Mouse (Mus musculus) lung, embryonic 14.5 days (tissue): Measurements from ENCODE around the gene Gmip. TPM values are rescaled to one million over a fixed set of nuclear protein-coding genes. Genes with fewer than 3 reads are reported as not detected.

Experiments
- ATAC-seq: fragments of 200-750 bp; cut with Nextera tagmentation; 2 replicates; pipeline ENCODE4 v1.8.0; 2017; ENCODE audit warnings: mild to moderate bottlenecking, moderate TSS enrichment, moderate library complexity; ENCODE audit not compliant: insufficient read depth
- DNase-seq: peaks from one replicate; pipeline ENCODE4 v3.0.0-alpha.2; 2015
- H3K27ac ChIP-seq: fragments of 300-500 bp; sonication (generic); 2 replicates; pipeline ENCODE4 v1.5.1; 2014; ENCODE audit warnings: low read depth, mild to moderate bottlenecking, moderate library complexity
- H3K27me3 ChIP-seq: fragments of 300-500 bp; sonication (generic); 2 replicates; pipeline ENCODE4 v1.6.1; 2014; ENCODE audit warnings: low read length, control low read depth; ENCODE audit not compliant: insufficient read depth
- H3K36me3 ChIP-seq: fragments of 300-500 bp; sonication (generic); 2 replicates; pipeline ENCODE4 v1.6.1; 2014; ENCODE audit warnings: control low read depth; ENCODE audit not compliant: insufficient read depth
- H3K4me1 ChIP-seq: fragments of 300-500 bp; sonication (generic); 2 replicates; pipeline ENCODE4 v1.6.1; 2014; ENCODE audit warnings: antibody characterized with exemption, control low read depth; ENCODE audit not compliant: insufficient read depth
- H3K4me2 ChIP-seq: fragments of 300-500 bp; sonication (generic); 2 replicates; pipeline ENCODE4 v1.6.1; 2014; ENCODE audit warnings: mild to moderate bottlenecking
- H3K4me3 ChIP-seq: fragments of 300-500 bp; sonication (generic); 2 replicates; pipeline ENCODE4 v1.5.1; 2014; ENCODE audit warnings: low read depth, low read length
- H3K9ac ChIP-seq: fragments of 300-500 bp; sonication (generic); 2 replicates; pipeline ENCODE4 v1.6.1; 2014
- H3K9me3 ChIP-seq: fragments of 300-500 bp; sonication (generic); 2 replicates; pipeline ENCODE4 v1.6.1; 2016; ENCODE audit warnings: low read depth, low read length, control low read depth
- CTCF ChIP-seq: IDR thresholded peaks from 2 replicates; pipeline ENCODE4 v1.5.1; 2016; ENCODE audit warnings: antibody characterized with exemption, low read depth
- WGBS: fragments of 180-500 bp; shearing (Covaris S2); extraction: QIAGEN DNeasy Blood & Tissue Kit; methylation state at CpG from one replicate; pipeline ENCODE4 v1.1.7; 2014; 5-methylcytosine and 5-hydroxymethylcytosine counted together
- polyA plus RNA-seq: library from polyadenylated mRNA; unstranded; fragments of >200 nt; fragmentation: Nextera tagmentation; extraction: Ambion mirVana; gene quantifications from 2 replicates; pipeline ENCODE4 v1.2.1, GENCODE M21; 2014

The Gmip gene
- polyA plus RNA-seq, 1 experiment from 2014 or later, result 8.8 TPM

DNA sequence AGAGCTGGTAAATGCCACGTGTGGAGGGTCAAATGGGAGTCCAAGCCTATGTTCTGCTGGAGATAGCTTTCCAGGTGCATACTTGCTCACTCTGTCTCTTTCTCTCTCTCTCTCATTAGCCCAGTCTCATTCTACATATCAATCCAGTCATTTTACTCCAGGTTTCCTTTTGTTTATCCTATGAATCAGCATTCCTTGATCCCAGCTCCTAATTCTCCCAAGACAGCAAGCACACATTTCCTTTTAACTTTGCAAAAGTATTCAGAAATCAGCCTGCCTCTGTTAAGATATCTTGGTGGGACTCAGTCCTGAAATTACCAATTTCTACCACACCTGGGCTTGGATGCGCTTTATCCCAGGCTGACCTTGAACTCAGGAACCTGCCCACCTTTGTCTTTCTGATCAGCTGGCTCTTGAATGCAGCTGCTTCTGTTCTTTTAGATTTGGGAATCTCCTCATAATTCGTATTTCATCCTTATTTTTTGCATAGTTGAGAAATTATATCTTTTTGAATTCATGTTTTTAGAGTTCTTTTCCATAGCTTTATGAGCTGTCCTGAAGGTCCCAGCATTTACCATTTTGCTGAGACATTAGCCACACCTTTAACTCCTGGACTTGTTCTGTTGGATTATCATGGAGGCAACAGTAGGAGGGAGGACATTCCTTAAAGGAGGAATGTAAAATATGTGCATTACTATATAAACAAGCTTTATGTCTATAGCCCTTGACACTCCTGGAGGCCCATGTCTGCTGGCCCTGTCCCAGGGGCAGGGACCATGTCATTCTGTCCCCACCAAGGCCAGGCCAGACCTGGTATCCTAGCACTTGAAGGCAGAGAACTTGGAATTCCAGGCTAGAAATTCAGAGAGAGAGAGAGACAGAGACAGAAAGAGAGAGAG, 38.9 kb downstream of the Gmip start:
- WGBS, result 65% methylated on average over 3 of the region's 3 CpGs

DNA sequence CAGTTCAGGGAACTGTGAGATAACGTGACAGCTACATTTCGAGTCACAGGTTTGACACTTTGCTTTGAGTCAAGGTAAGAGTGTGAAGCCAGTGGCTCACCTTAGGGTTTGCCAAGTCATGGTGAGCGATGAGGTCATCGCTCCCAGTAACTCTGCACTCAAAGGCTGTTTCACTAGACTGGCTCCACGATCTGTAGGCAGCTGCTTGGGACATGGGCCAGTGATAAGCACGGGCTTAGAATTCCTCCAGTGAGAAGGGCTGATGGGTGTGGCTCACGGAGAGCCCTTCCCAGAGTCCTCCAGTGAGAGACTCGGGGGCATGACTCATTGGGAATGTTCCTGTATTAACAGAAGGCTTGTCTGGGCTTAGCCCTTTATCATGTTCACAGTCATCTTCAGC, 40.5 kb downstream of the Gmip start:
- Histone ChIP-seq H3K36me3 (no peaks in the 10 kb centered on the region), H3K27me3 (no peaks in the 10 kb centered on the region), H3K9ac (no peak overlapping the region), H3K4me2 (no peak overlapping the region), H3K4me3 (no peak overlapping the region), H3K4me1 (no peaks in the 10 kb centered on the region), H3K9me3 (no peaks in the 10 kb centered on the region), H3K27ac (no peak overlapping the region)
- TF ChIP-seq CTCF, result no peak
- peak; percentile 39 for DNase-seq
- 56% methylated on average over 8 of the region's 8 CpGs for WGBS
- ATAC-seq, result peak; percentile 64

More for the DNA sequence above, 38.9 kb downstream of the Gmip start:
- no peak for TF ChIP-seq CTCF
- no peak overlapping the region for H3K4me3 ChIP-seq
- no peaks in the 10 kb centered on the region for H3K4me1 ChIP-seq
- DNase-seq (peak; percentile 5), ATAC-seq (0 out of 2 replicates have a peak, but pooled peaks have one; percentile 38)
- H3K27ac ChIP-seq, result no peak overlapping the region; the same call in 1 of the 2 replicates
- H3K27me3 ChIP-seq, result no peaks in the 10 kb centered on the region
- H3K9me3 ChIP-seq, result no peaks in the 10 kb centered on the region
- H3K9ac ChIP-seq, result 0 out of 2 replicates have a peak overlapping the region, but pooled peaks have one; percentile 2
- H3K36me3 ChIP-seq, result no peaks in the 10 kb centered on the region
- no peak overlapping the region for H3K4me2 ChIP-seq

DNA sequence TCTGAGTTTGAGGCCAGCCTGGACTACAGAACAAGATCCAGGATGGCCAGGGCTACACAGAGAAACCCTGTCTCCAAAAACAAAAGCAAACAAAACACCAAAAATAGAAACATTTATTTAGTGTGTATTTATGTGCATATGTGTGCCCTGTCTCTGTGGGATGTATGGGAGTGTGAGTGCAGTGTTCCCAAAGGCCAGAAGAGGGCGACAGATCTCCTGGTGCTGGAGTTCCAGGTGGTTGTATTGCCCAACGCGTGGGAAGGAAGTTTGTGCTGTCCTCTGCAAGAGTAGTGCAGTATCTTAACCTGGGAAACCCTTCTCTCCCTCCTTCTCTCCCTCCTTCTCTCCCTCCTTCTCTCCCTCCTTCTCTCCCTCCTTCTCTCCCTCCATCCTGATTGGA, 41.4 kb downstream of the Gmip start:
- no peaks in the 10 kb centered on the region for H3K4me1 ChIP-seq
- no peaks in the 10 kb centered on the region for H3K27me3 ChIP-seq
- DNase-seq (peak; percentile 37), ATAC-seq (no peak)
- no peak overlapping the region for H3K4me2 ChIP-seq
- H3K27ac ChIP-seq, result no peak overlapping the region
- H3K4me3 ChIP-seq, result no peak overlapping the region
- H3K36me3 ChIP-seq, result no peaks in the 10 kb centered on the region
- no peaks in the 10 kb centered on the region for H3K9me3 ChIP-seq
- 38% methylated on average over 3 of the region's 3 CpGs for WGBS
- TF ChIP-seq CTCF, result peak; percentile 54
- no peak overlapping the region for H3K9ac ChIP-seq

DNA sequence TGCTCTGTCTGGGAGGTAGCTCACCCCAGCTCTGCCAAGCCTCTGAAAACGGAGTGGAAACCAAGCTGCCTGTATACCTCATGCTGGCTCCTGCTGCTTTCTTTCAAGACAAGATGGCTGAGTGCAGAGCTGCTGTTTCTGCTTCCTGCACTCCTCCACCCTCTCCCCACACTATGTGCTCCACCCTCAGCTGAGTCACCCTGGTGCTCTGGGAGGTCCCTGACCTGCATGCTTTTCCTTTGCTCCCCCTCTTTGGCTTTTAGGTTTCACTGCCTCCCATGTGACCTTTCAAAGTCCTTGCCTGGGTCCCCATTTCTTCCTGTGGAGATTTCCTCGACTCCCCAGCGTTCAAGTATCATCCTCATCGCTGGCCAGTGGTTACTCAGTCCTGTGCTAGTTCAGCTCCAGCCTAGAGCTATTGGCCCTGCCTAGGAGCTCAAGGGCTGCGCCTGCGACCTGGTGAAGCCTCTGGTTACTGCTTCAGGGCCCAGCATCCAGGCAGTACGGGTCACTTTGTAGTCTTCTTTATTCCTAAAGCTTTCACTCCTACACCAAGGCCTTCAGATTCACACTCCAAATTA, 42.5 kb downstream of the Gmip start:
- DNase-seq, result no peak
- no peak overlapping the region for H3K4me2 ChIP-seq

DNA sequence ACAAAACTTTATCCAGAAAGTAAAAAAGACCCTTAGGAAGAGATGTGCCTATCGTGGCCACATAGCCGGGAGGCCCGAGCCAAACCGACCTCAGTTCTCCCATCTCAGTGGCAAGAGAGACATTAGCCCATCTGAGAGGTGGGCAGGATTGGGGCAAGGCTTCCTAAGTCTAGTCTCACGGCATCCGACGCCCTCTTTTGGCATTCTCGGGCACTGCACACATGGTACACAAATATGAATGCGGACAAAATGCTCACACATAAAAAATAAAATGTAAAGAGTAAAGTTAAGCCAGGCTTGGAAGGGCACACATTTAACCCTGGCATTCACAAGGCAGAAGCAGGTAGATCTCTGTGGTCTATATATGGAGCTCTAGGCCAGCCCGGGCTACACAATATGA, 45.4 kb downstream of the Gmip start:
- Histone ChIP-seq H3K4me2 (no peak overlapping the region), H3K9ac (no peak overlapping the region), H3K4me1 (no peaks in the 10 kb centered on the region), H3K27ac (no peak overlapping the region), H3K27me3 (no peaks in the 10 kb centered on the region), H3K9me3 (no peaks in the 10 kb centered on the region), H3K36me3 (no peaks in the 10 kb centered on the region), H3K4me3 (no peak overlapping the region)
- DNase-seq (no peak), ATAC-seq (no peak)
- WGBS, result 91% methylated on average over 10 of the region's 10 CpGs
- no peak for TF ChIP-seq CTCF

More for the DNA sequence above, 42.5 kb downstream of the Gmip start:
- ATAC-seq, result no peak
- H3K9ac ChIP-seq, result no peak overlapping the region
- no peak overlapping the region for H3K4me3 ChIP-seq
- no peaks in the 10 kb centered on the region for H3K9me3 ChIP-seq
- no peak overlapping the region for H3K27ac ChIP-seq
- no peaks in the 10 kb centered on the region for H3K36me3 ChIP-seq
- H3K27me3 ChIP-seq, result no peaks in the 10 kb centered on the region
- no peaks in the 10 kb centered on the region for H3K4me1 ChIP-seq
- no peak for TF ChIP-seq CTCF
- WGBS, result 68% methylated on average over 7 of the region's 7 CpGs

DNA sequence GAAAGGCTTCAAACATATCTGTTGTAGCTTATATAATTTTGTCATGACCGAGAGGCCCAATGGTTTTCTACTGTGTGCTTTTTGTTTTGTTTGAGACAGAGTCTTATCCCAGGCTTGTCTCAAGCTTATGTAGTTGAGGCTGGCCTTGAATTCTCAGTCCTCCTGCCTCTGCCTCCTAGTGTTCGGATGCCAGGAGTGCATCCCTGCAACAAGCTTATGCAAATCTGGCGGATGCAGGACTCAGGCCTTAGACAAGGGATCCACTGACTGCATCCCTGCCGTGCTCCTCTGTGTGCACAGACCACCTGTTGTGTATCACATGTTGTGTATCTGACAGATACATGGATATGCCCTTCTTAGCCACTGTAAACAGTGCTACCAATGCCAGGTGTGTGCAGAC, 52.3 kb downstream of the Gmip start:
- no peak for DNase-seq
- WGBS, result 49% methylated on average over 4 of the region's 4 CpGs

DNA sequence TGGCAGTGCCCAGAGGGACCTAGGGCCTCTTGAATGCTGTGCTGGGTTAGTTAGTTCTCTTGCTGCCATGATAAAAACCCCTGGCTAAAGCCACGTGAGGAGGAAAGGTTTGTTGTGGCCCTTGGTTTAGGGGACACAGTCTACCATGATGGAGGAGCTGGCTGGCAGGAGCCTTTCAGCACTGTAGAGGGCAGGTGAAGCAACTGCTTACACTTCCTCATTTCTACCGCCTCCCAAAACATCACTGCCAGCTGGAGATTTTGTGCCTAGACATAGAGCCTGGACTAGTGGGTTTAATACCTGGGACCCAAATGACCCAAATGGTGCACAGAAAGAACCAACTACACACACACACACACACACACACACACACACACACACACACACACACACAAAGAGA, 52.8 kb downstream of the Gmip start:
- no peak for DNase-seq
- H3K9me3 ChIP-seq, result no peaks in the 10 kb centered on the region
- 67% methylated on average over 2 of the region's 2 CpGs for WGBS
- no peaks in the 10 kb centered on the region for H3K27me3 ChIP-seq
- no peak overlapping the region for H3K9ac ChIP-seq
- no peak overlapping the region for H3K4me2 ChIP-seq
- H3K4me3 ChIP-seq, result no peak overlapping the region
- TF ChIP-seq CTCF, result no peak
- ATAC-seq, result no peak
- H3K27ac ChIP-seq, result no peak overlapping the region
- no peaks in the 10 kb centered on the region for H3K36me3 ChIP-seq
- H3K4me1 ChIP-seq, result no peaks in the 10 kb centered on the region

More for the DNA sequence above, 52.3 kb downstream of the Gmip start:
- TF ChIP-seq CTCF, result peak; percentile 43
- no peaks in the 10 kb centered on the region for H3K9me3 ChIP-seq
- no peak overlapping the region for H3K4me2 ChIP-seq
- H3K4me1 ChIP-seq, result no peaks in the 10 kb centered on the region
- H3K9ac ChIP-seq, result no peak overlapping the region
- no peak overlapping the region for H3K27ac ChIP-seq
- no peak overlapping the region for H3K4me3 ChIP-seq
- no peak for ATAC-seq
- no peaks in the 10 kb centered on the region for H3K36me3 ChIP-seq
- no peaks in the 10 kb centered on the region for H3K27me3 ChIP-seq
